Mouse (Mus musculus) testis, adult 2 months (tissue): Measurements from ENCODE around the gene Il4i1.

Experiments
- CTCF ChIP-seq: fragments of 200-500 bp; IDR thresholded peaks from 2 replicates; pipeline ENCODE4 v1.5.1; 2012; ENCODE audit warnings: low read depth, mild to moderate bottlenecking, inconsistent platforms, low read length, moderate library complexity; ENCODE audit not compliant: control insufficient read depth, insufficient read depth, insufficient replicate concordance
- POLR2A ChIP-seq: fragments of 200-500 bp; IDR thresholded peaks from 2 replicates; pipeline ENCODE4 v1.6.1; 2012; ENCODE audit warnings: low read depth, mild to moderate bottlenecking, inconsistent platforms, low read length, moderate library complexity; ENCODE audit not compliant: control insufficient read depth

GRCm38 (mm10) chr7:44866276-44867009 lies 50.3 kb downstream of the Il4i1 start:
- TF ChIP-seq CTCF (peak; percentile 16; the same call in 1 of the 2 replicates), POLR2A (0 out of 2 replicates have a peak, but pooled peaks have one; percentile 26)
